Mouse (Mus musculus): ENCODE results near the gene Olfr1513. TPM values are rescaled to one million over a fixed set of nuclear protein-coding genes. Genes with fewer than 3 reads are reported as not detected.

Olfr1513 gene
- polyA plus RNA-seq, 1 experiment from 2014 or later = not detected

DNA sequence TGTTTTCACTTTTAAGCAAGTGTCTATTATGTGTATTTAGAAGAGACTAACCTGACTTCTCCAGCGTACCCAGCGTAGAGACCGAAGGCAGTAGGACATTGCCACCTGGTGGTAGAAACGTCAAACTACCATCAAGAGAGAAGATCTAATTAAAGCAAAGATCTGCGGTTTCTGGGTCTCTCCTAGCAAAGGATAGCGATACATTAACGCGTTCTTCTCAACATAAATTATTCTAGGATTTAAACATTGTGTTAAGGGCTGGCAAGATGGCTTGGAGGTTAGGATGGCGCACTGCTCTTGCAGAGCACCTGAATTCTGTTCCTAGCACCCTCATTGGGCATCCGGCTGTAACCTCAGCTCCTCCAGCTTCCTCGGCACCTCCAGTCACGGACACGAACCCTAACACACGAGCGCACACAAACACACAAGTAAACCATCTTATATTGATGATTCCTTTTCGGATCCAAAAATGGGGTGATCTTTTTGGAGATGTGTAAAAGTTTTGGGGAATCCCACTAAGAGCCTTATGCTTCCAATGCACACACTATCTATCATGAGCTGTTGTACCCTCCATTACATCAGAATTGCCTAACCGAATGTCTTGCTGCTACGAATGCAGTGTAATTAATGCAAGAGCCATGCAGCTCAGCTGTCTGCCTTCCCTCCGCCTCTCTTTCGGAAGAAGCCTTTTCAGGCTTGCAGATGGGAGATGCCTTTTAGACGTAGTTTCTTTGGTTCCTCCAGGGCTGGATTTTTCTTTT is 17.3 kb downstream of the Olfr1513 start:
- TF ChIP-seq CTCF (IDR thresholded peaks at IDR 0.05) (peak; percentile 93), EP300 (IDR thresholded peaks at IDR 0.05) (no peak)
- Histone ChIP-seq H3K9me3 (ENCODE audit: low read length) (no peaks in the 10 kb centered on the region), H3K4me2 (replicated peaks; ENCODE audit: low read depth, low read length) (0 out of 2 replicates have a peak overlapping the region, but pooled peaks have one; percentile 2), H3K4me1 (ENCODE audit: insufficient read depth, low read depth, low read length) (no peaks in the 10 kb centered on the region), H3K36me3 (ENCODE audit: insufficient read depth, low read length) (no peaks in the 10 kb centered on the region), H3K27ac (ENCODE audit: low read length) (no peak overlapping the region), H3K9ac (replicated peaks; ENCODE audit: low read depth) (no peak overlapping the region), H3K4me3 (ENCODE audit: low read depth, low read length) (no peak overlapping the region), H3K27me3 (replicated peaks; ENCODE audit: insufficient read depth, low read length) (no peaks in the 10 kb centered on the region)
- ATAC-seq = peak; percentile 59
- WGBS = 27% methylated on average over 21 of the region's 21 CpGs
- DNase-seq (ENCODE audit: low spot score) = peak; percentile 83

DNA sequence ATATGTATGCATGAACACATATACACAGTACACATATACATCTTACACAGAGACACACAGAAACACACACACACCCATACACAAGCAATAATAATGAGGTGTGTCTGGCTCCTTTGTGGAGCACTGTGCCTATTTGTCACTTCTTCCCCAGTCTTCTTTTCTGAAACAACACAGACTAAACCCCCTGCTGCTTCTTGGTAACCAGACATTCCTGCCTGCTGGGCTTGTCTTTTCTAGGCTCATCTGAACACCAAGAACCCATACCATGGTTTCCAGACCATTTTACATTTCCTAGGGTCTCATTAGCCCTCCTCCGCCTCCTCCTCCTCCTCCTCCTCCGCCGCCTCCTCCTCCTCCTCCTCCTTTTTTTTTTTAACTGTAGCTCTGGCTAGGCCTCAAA is 24.0 kb downstream of the Olfr1513 start:
- Histone ChIP-seq H3K9me3 (ENCODE audit: low read length) (no peaks in the 10 kb centered on the region), H3K4me1 (ENCODE audit: insufficient read depth, low read depth, low read length) (peaks cover 4% of the 10 kb centered on the region; the same call in 1 of the 2 replicates), H3K9ac (replicated peaks; ENCODE audit: low read depth) (no peak overlapping the region), H3K4me2 (replicated peaks; ENCODE audit: low read depth, low read length) (no peak overlapping the region), H3K36me3 (ENCODE audit: insufficient read depth, low read length) (no peaks in the 10 kb centered on the region), H3K4me3 (ENCODE audit: low read depth, low read length) (no peak overlapping the region), H3K27me3 (replicated peaks; ENCODE audit: insufficient read depth, low read length) (0 out of 2 replicates have a peak, but pooled peaks cover 22% of the 10 kb centered on the region), H3K27ac (ENCODE audit: low read length) (no peak overlapping the region)
- TF ChIP-seq EP300 (IDR thresholded peaks at IDR 0.05) (no peak), CTCF (IDR thresholded peaks at IDR 0.05) (no peak)
- DNase-seq (ENCODE audit: low spot score) (no peak), ATAC-seq (no peak)
- 77% methylated on average over 1 of the region's 3 CpGs for whole genome bisulfite sequencing

DNA sequence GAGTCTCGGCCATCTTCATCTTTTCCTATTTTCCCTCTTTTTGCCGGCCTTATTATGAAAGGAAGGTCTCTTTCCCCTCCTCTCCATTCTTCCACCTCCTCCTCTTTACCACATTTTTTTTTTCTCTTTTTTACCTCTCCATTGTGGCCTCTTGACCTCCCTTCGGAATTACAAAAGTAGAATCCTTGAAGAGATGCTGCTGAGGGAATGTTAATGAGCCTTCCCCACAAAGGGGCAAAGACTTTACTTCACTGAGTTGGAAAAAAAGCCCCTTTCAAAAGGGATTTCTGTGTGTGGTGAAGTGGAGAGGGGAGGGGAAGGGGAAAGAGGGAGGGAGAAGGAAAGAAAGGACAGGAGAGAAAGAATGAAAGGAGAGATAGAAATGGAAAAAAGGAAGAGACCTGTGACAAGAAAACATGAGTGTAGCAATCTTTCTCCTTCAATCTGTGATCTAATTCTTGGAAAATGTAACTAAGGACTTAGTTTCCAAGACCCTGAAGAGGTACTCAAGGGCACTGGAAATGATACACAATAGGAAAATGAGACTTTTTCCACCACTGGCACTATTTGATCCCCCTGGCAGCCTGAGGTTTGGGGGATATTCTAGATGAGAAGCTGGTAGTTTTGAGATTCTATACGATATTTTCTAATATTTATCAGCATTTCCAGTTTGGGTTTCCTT is 25.0 kb downstream of the Olfr1513 start:
- Histone ChIP-seq H3K9me3 (ENCODE audit: low read length) (no peaks in the 10 kb centered on the region), H3K36me3 (ENCODE audit: insufficient read depth, low read length) (no peaks in the 10 kb centered on the region), H3K4me2 (replicated peaks; ENCODE audit: low read depth, low read length) (no peak overlapping the region), H3K4me3 (ENCODE audit: low read depth, low read length) (no peak overlapping the region), H3K27ac (ENCODE audit: low read length) (no peak overlapping the region), H3K4me1 (ENCODE audit: insufficient read depth, low read depth, low read length) (peaks cover 4% of the 10 kb centered on the region; the same call in 1 of the 2 replicates), H3K9ac (replicated peaks; ENCODE audit: low read depth) (no peak overlapping the region), H3K27me3 (replicated peaks; ENCODE audit: insufficient read depth, low read length) (0 out of 2 replicates have a peak, but pooled peaks cover 22% of the 10 kb centered on the region)
- no peak for TF ChIP-seq CTCF (IDR thresholded peaks at IDR 0.05)
- ATAC-seq (no peak), DNase-seq (ENCODE audit: low spot score) (no peak)
- 23% methylated on average over 4 of the region's 4 CpGs for WGBS

DNA sequence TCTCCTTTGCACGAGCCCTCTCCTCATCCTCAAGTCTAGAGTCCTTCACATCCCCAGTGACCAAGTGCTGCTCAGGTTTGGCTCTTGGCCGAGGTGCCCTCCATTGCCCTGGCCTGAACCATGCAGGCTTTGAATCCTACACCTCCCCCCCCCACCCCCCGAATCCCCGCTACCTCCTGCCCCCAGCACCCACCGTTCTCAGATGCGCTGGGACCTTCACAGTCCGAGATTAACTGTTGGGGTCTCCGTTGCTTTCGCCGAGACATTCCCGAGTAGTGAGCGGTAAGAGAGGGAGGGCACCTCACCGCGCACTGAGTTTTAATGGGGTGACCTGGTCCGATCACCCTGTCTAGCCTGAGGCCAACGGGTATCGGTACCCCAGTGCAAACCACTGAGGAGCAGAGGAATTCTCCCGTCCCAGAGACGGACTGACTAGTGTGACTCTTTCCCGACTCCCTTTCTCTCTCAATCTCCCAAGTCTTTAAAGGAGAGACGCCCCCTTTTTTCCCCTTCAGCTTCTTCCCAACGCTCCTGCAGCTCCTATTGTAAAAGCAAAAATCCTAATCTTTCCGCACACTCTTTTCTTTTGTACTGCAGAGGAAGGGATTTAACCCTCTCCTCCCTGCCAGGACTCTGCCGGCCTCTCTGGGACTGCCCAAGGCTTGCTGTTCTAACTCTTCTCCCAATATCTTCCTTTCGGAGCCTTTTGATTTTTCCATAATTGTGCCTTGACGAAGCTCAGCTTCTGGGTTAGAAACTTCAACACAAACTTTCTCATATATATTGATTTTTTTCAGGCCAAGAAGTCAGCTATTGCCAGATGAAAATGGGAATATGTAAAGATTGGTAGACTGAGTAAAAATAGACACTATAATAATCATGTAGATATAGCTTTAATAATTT is 28.0 kb downstream of the Olfr1513 start, which contains the start of gene Sall2:
TSS of gene Sall2 (minus strand) at position 853 of the 903 bp plus-strand sequence.
- Histone ChIP-seq H3K27me3 (replicated peaks; ENCODE audit: insufficient read depth, low read length) (0 out of 2 replicates have a peak, but pooled peaks cover 22% of the 10 kb centered on the region), H3K4me1 (ENCODE audit: insufficient read depth, low read depth, low read length) (peaks cover 4% of the 10 kb centered on the region; the same call in 1 of the 2 replicates), H3K9ac (replicated peaks; ENCODE audit: low read depth) (no peak within 1 kb of the TSS), H3K27ac (ENCODE audit: low read length) (no peak within 1 kb of the TSS), H3K36me3 (ENCODE audit: insufficient read depth, low read length) (no peaks in the 10 kb centered on the region), H3K4me3 (ENCODE audit: low read depth, low read length) (peak within 1 kb of the TSS; percentile 31), H3K9me3 (ENCODE audit: low read length) (no peaks in the 10 kb centered on the region), H3K4me2 (replicated peaks; ENCODE audit: low read depth, low read length) (peak within 1 kb of the TSS; percentile 54)
- WGBS = 1% methylated on average over 26 of the region's 26 CpGs
- DNase-seq (ENCODE audit: low spot score) (no peak), ATAC-seq (no peak)
- TF ChIP-seq CTCF (IDR thresholded peaks at IDR 0.05) = no peak
- no peak for TF ChIP-seq EP300 (IDR thresholded peaks at IDR 0.05)

DNA sequence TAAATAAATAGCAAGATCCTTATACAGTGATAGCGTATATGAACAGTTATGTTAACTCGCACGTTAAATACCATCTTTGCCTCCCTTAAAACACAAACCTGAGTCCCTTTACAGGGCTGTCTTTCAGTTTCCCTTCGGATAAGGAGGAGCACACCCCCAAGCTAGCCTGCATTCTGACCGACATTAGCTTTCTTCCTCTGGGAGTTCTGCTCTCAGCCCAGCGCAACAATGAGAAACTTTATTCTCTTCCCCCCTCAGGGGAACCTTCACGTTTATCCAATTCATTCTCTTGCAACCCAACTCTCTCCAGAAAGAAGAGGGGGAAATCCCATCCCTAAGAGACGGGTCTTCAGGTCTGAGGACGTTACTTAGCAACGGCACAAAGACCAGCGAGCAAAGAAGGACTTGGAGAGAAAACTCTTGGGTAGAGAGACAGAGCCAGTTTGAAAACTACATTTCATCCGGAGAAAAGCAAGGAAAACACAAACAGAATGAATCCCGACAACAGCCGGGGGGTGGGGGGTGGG is 28.8 kb downstream of the Olfr1513 start:
- H3K27ac ChIP-seq (ENCODE audit: low read length) = no peak overlapping the region
- WGBS = 2% methylated on average over 14 of the region's 14 CpGs
- ATAC-seq (no peak), DNase-seq (ENCODE audit: low spot score) (no peak)
- H3K4me3 ChIP-seq (ENCODE audit: low read depth, low read length) = peak overlapping the region; percentile 31
- H3K9ac ChIP-seq (replicated peaks; ENCODE audit: low read depth) = no peak overlapping the region
- 0 out of 2 replicates have a peak, but pooled peaks cover 22% of the 10 kb centered on the region for H3K27me3 ChIP-seq (replicated peaks; ENCODE audit: insufficient read depth, low read length)
- peak overlapping the region; percentile 54 for H3K4me2 ChIP-seq (replicated peaks; ENCODE audit: low read depth, low read length)
- TF ChIP-seq CTCF (IDR thresholded peaks at IDR 0.05) = no peak
- TF ChIP-seq EP300 (IDR thresholded peaks at IDR 0.05) = no peak
- no peaks in the 10 kb centered on the region for H3K36me3 ChIP-seq (ENCODE audit: insufficient read depth, low read length)
- H3K9me3 ChIP-seq (ENCODE audit: low read length) = no peaks in the 10 kb centered on the region
- H3K4me1 ChIP-seq (ENCODE audit: insufficient read depth, low read depth, low read length) = peaks cover 4% of the 10 kb centered on the region; the same call in 1 of the 2 replicates

Data from lung, postnatal 0 days (tissue).